Mouse (Mus musculus): ENCODE results near the gene Irgq. TPM values are rescaled to one million over a fixed set of nuclear protein-coding genes. Genes with fewer than 3 reads are reported as not detected.

The Irgq gene
- total and polyA plus RNA-seq, 3 experiments = 5.1 to 10.1 (median 9.9) TPM

DNA sequence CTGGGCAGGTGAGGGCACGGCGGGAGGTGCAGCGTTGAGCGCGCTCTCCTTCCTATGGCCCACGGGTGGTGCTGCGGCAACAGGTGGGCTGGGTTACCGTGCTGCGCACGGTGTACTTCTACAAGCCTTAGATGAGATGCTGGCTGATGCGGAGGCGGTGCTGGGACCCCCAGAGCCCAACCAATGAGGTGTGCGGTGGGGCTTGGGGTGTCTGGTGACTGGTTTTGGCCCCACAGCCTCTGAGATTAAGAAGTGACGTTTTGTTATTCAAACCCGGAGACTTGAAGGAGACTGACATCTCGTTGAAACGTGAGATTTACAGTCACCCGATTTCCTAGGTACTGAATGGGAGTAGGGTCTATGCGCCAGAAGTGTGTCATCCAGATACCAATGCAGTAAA is 3.8 kb downstream of the Irgq start:
- DNase-seq (ENCODE audit: extremely low read depth) = no peak
- Histone ChIP-seq H3K4me1 (ENCODE audit: control insufficient read depth in 1 of 2, insufficient read depth in 2 of 2) (peaks cover 3 to 49% of the 10 kb centered on the region in 2 experiments), H3K27ac (ENCODE audit: insufficient read depth, low read depth) (no peak overlapping the region), H3K4me2 (ENCODE audit: insufficient read depth, low read depth, poor library complexity, severe bottlenecking) (no peak overlapping the region), H3K36me3 (replicated peaks in 1 of 2; ENCODE audit: control insufficient read depth in 1 of 2, insufficient read depth in 1 of 2, low read length in 1 of 2) (peaks cover 20 to 37% of the 10 kb centered on the region in 2 experiments), H3K79me2 (replicated peaks; ENCODE audit: control insufficient read depth, extremely low read depth, insufficient read depth, poor library complexity, severe bottlenecking) (peaks cover 4% of the 10 kb centered on the region; the same call in 1 of the 2 replicates), H3K9ac (ENCODE audit: insufficient read depth, low read depth) (no peak overlapping the region), H3K9me3 (replicated peaks; ENCODE audit: low read length) (no peaks in the 10 kb centered on the region), H3K4me3 (replicated peaks in 1 of 3; ENCODE audit: low read depth in 2 of 3, low read length in 2 of 3, poor library complexity in 1 of 3) (no peak overlapping the region), H3K27me3 (replicated peaks) (no peaks in the 10 kb centered on the region)
- no peak for TF ChIP-seq IRF4 (IDR thresholded peaks at IDR 0.05; ENCODE audit: low read depth, low read length)
- no peak for TF ChIP-seq UBTF (IDR thresholded peaks at IDR 0.05; ENCODE audit: low read depth, low read length)
- no peak for TF ChIP-seq ZMIZ1 (IDR thresholded peaks at IDR 0.05; ENCODE audit: low read depth, low read length)
- TF ChIP-seq NELFE (IDR thresholded peaks at IDR 0.05; ENCODE audit: low read depth, low read length) = no peak
- no peak for TF ChIP-seq E2F4 (IDR thresholded peaks at IDR 0.05; ENCODE audit: insufficient replicate concordance, low read depth, low read length)
- TF ChIP-seq KAT2A (IDR thresholded peaks at IDR 0.05; ENCODE audit: insufficient replicate concordance, low read length) = no peak
- no peak for TF ChIP-seq MEF2A (IDR thresholded peaks at IDR 0.05; ENCODE audit: borderline replicate concordance, low read depth, low read length)
- TF ChIP-seq RCOR1 (conservative IDR thresholded peaks at IDR 0.05; ENCODE audit: low read depth, low read length) = no peak
- TF ChIP-seq ZC3H11A (IDR thresholded peaks at IDR 0.05; ENCODE audit: low read depth, low read length) = no peak
- no peak for TF ChIP-seq MXI1 (IDR thresholded peaks at IDR 0.05; ENCODE audit: low read depth, low read length)
- TF ChIP-seq SMC3 (IDR thresholded peaks at IDR 0.05; ENCODE audit: low read depth, low read length) = no peak
- TF ChIP-seq TCF12 (IDR thresholded peaks at IDR 0.05; ENCODE audit: low read depth, low read length) = no peak
- in situ Hi-C loops (cut with MboI; ENCODE audit: low pct_ligation_motif_present, low pct_unique_long_range_greater_than_20kb, low sequenced_read_pairs) = loop anchor here (5.0 to 10.0 kb wide), 3 partner anchors 33 to 110 kb away; no protein-coding TSS in a partner anchor
- dilution Hi-C loops (cut with MboI; ENCODE audit: extremely low pct_ligation_motif_present, extremely low pct_unique_long_range_greater_than_20kb, low sequenced_read_pairs) = no loop called here

DNA sequence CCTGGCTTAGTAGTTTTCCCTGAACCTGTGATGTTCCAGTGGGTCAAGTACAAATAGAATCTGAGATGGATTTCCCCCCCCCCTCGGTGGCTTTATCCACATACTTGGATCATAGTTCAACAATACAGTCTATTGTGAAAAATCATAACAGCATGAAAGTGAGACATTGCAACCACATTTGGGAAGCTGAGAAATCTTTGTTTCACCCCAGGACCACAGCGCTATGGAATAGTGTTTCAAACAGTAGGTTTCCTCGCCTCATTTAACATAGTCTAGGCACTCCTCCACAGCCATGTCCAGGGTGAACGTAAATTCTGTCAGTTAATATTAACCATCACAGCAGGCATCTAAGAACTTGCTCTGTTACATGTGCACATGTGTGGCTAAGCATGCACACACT is 6.6 kb downstream of the Irgq start:
- Histone ChIP-seq H3K27me3 (replicated peaks) (no peaks in the 10 kb centered on the region), H3K36me3 (replicated peaks in 1 of 2; ENCODE audit: control insufficient read depth in 1 of 2, insufficient read depth in 1 of 2, low read length in 1 of 2) (peaks cover 20 to 37% of the 10 kb centered on the region in 2 experiments), H3K27ac (ENCODE audit: insufficient read depth, low read depth) (no peak overlapping the region), H3K4me2 (ENCODE audit: insufficient read depth, low read depth, poor library complexity, severe bottlenecking) (no peak overlapping the region), H3K9me3 (replicated peaks; ENCODE audit: low read length) (no peaks in the 10 kb centered on the region), H3K79me2 (replicated peaks; ENCODE audit: control insufficient read depth, extremely low read depth, insufficient read depth, poor library complexity, severe bottlenecking) (0 out of 2 replicates have a peak, but pooled peaks cover 3% of the 10 kb centered on the region), H3K9ac (ENCODE audit: insufficient read depth, low read depth) (no peak overlapping the region), H3K4me1 (ENCODE audit: control insufficient read depth in 1 of 2, insufficient read depth in 2 of 2) (peaks cover 0 to 44% of the 10 kb centered on the region in 2 experiments; a peak in 2 of 4 replicates), H3K4me3 (replicated peaks in 1 of 3; ENCODE audit: low read depth in 2 of 3, low read length in 2 of 3, poor library complexity in 1 of 3) (no peak overlapping the region)
- in situ Hi-C loops (cut with MboI; ENCODE audit: low pct_ligation_motif_present, low pct_unique_long_range_greater_than_20kb, low sequenced_read_pairs) (loop anchor here (10.0 kb wide), 2 partner anchors 58 to 108 kb away; no protein-coding TSS in a partner anchor), dilution Hi-C loops (cut with MboI; ENCODE audit: extremely low pct_ligation_motif_present, extremely low pct_unique_long_range_greater_than_20kb, low sequenced_read_pairs) (no loop called here)
- DNase-seq (ENCODE audit: extremely low read depth) = no peak
- TF ChIP-seq E2F4 (IDR thresholded peaks at IDR 0.05; ENCODE audit: insufficient replicate concordance, low read depth, low read length) (no peak), ZMIZ1 (IDR thresholded peaks at IDR 0.05; ENCODE audit: low read depth, low read length) (no peak), USF2 (conservative IDR thresholded peaks at IDR 0.05; ENCODE audit: low read depth, low read length) (no peak), ZNF384 (IDR thresholded peaks at IDR 0.05; ENCODE audit: low read depth, low read length) (no peak), ELF1 (IDR thresholded peaks at IDR 0.05; ENCODE audit: low read depth, low read length) (no peak), ZKSCAN1 (IDR thresholded peaks at IDR 0.05; ENCODE audit: borderline replicate concordance, low read depth, low read length) (no peak), UBTF (IDR thresholded peaks at IDR 0.05; ENCODE audit: low read depth, low read length) (no peak), MAFK (IDR thresholded peaks at IDR 0.05; ENCODE audit: insufficient replicate concordance, low read length) (no peak), ETS1 (conservative IDR thresholded peaks at IDR 0.05; ENCODE audit: low read depth, low read length) (no peak), POLR2A (IDR thresholded peaks at IDR 0.05; ENCODE audit: low read depth, low read length) (no peak), PAX5 (IDR thresholded peaks at IDR 0.05; ENCODE audit: low read length) (no peak), NRF1 (IDR thresholded peaks at IDR 0.05; ENCODE audit: low read depth, low read length) (no peak), EP300 (IDR thresholded peaks at IDR 0.05; ENCODE audit: low read length) (no peak), SIN3A (IDR thresholded peaks at IDR 0.05; ENCODE audit: low read length) (no peak), TBP (conservative IDR thresholded peaks at IDR 0.05; ENCODE audit: low read depth, low read length) (no peak), MAZ (IDR thresholded peaks at IDR 0.05; ENCODE audit: low read depth, low read length) (no peak), SMC3 (IDR thresholded peaks at IDR 0.05; ENCODE audit: low read depth, low read length) (no peak), BHLHE40 (IDR thresholded peaks at IDR 0.05; ENCODE audit: low read depth, low read length) (no peak)

All from CH12.LX (cell line).